18 mouse cellular contexts compared by ENCODE assay signal in the genomic region with DNA sequence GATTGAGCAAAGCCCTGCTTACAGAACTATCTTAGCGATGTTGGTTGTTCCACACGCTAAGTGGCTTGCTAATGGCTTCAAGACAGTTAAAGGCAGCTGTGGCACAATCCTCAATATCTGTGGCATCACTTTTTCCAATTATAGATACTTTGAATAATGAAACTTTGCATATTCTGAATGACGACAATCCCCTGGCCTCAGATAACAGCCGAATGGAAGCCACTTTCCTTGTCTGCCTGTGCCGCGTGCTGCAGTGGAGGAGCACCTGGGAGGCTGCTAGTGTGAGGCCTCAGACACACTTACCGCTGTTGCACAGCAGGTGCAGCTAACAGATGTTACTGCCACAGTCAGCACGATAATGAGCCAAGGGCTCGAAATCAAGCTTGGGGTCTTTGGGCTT. TPM values are rescaled to one million over a fixed set of nuclear protein-coding genes. Genes with fewer than 3 reads are reported as not detected.
"Had no signal": no experiment of that assay in that cellular context is flagged by ENCODE, and none has a peak within 500 bp of the region (broad histone marks: within the 10 kb centered on the region; RNA-seq: fewer than 3 reads in every experiment).

No protein-coding gene starts in this region.

- H3K27me3 ChIP-seq: neural tube, embryonic 12.5 days; neural tube, embryonic 13.5 days; neural tube, embryonic 15.5 days; stomach, embryonic 15.5 days had no signal

- H3K9ac ChIP-seq: neural tube, embryonic 12.5 days; neural tube, embryonic 13.5 days; neural tube, embryonic 15.5 days; stomach, embryonic 15.5 days had no signal

- H3K4me2 ChIP-seq: neural tube, embryonic 12.5 days; neural tube, embryonic 13.5 days; neural tube, embryonic 15.5 days; stomach, embryonic 15.5 days had no signal

- DNase-seq: retina, postnatal 1 day; right cerebral cortex, adult 18-20 months; right cerebral cortex, postnatal 14 days; right cerebral cortex, postnatal 25 days; right cerebral cortex, postnatal 4 days; spleen, adult 18-20 months; thymus, adult 18-20 months; thymus, adult 2 months; thymus, postnatal 14 days; thymus, postnatal 25 days; thymus, postnatal 36 days; thymus, postnatal 4 days had no signal

- H3K27ac ChIP-seq: neural tube, embryonic 12.5 days; neural tube, embryonic 13.5 days; neural tube, embryonic 15.5 days; stomach, embryonic 15.5 days; stomach, postnatal 0 days had no signal

- H3K9me3 ChIP-seq: neural tube, embryonic 12.5 days; neural tube, embryonic 13.5 days; neural tube, embryonic 15.5 days; stomach, embryonic 15.5 days had no signal

- H3K4me3 ChIP-seq: neural tube, embryonic 12.5 days; neural tube, embryonic 13.5 days; neural tube, embryonic 15.5 days; stomach, embryonic 15.5 days had no signal

- H3K4me1 ChIP-seq: neural tube, embryonic 12.5 days; neural tube, embryonic 13.5 days; neural tube, embryonic 15.5 days; stomach, embryonic 15.5 days had no signal

RNA-seq across cellular contexts. Expression of a gene that starts 5.2 kb away (rescaled TPM):
- polyA plus RNA-seq: neural tube, embryonic 14.5 days had no signal
